Mouse (Mus musculus) hindbrain, embryonic 13.5 days (tissue): Measurements from ENCODE around the gene Gm49510. TPM values are rescaled to one million over a fixed set of nuclear protein-coding genes. Genes with fewer than 3 reads are reported as not detected.

Experiments
- ATAC-seq: fragments of 200-750 bp; cut with Nextera tagmentation; 2 replicates; pipeline ENCODE4 v1.8.0; 2017; ENCODE audit warnings: moderate TSS enrichment; ENCODE audit not compliant: low FRiP score
- H3K27ac ChIP-seq: fragments of 300-500 bp; sonication (generic); 2 replicates; pipeline ENCODE4 v1.5.1; 2015; ENCODE audit warnings: inconsistent platforms, mild to moderate bottlenecking, moderate library complexity
- H3K27me3 ChIP-seq: fragments of 300-500 bp; sonication (generic); 2 replicates; pipeline ENCODE4 v1.6.1; 2015; ENCODE audit warnings: mild to moderate bottlenecking, inconsistent platforms
- H3K36me3 ChIP-seq: fragments of 300-500 bp; sonication (generic); 2 replicates; pipeline ENCODE4 v1.6.1; 2015; ENCODE audit warnings: mild to moderate bottlenecking, inconsistent platforms
- H3K4me1 ChIP-seq: fragments of 300-500 bp; sonication (generic); replicated peaks from 2 replicates; pipeline ENCODE4 v1.6.1; 2015; ENCODE audit warnings: inconsistent platforms
- H3K4me2 ChIP-seq: fragments of 300-500 bp; sonication (generic); 2 replicates; pipeline ENCODE4 v1.6.1; 2015; ENCODE audit warnings: inconsistent platforms, mild to moderate bottlenecking, moderate library complexity
- H3K4me3 ChIP-seq: fragments of 300-500 bp; sonication (generic); 2 replicates; pipeline ENCODE4 v1.5.1; 2015; ENCODE audit warnings: mild to moderate bottlenecking, inconsistent platforms
- H3K9ac ChIP-seq: fragments of 300-500 bp; sonication (generic); 2 replicates; pipeline ENCODE4 v1.6.1; 2015; ENCODE audit warnings: mild to moderate bottlenecking, inconsistent platforms
- H3K9me3 ChIP-seq: fragments of 300-500 bp; sonication (generic); 2 replicates; pipeline ENCODE4 v1.6.1; 2016; ENCODE audit warnings: inconsistent platforms
- WGBS: fragments of 180-500 bp; shearing (Covaris S2); methylation state at CpG from one replicate; pipeline ENCODE4 v1.1.7; 2015; 5-methylcytosine and 5-hydroxymethylcytosine counted together
- polyA plus RNA-seq: library from polyadenylated mRNA; unstranded; fragments of >200 nt; fragmentation: Nextera tagmentation; extraction: Ambion mirVana; gene quantifications from 2 replicates; pipeline ENCODE4 v1.2.1, GENCODE M21; 2015

Gene Gm49510
- polyA plus RNA-seq, 1 experiment from 2014 or later, result not detected

DNA sequence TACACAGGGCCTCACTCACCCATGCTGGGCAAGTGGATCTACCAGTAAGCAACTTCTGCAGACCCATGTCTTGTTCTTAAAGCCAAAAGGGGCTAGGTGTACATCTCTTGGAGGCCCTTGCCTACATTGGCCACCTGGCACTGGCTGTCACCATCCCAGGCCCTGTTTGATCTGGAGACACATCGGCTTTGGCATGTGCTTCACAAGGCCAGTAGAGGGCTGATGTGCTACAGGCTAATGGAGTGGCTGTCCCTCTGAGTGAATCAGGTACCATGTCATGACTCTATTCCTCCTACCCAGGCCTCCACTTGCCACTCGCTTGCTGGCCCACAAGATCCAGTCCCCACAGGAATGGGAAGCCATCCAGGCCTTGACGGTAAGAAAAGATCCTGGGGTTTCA, 17.6 kb upstream of the Gm49510 start:
- Histone ChIP-seq H3K4me3 (no peak overlapping the region), H3K27ac (no peak overlapping the region), H3K4me1 (peaks cover 20% of the 10 kb centered on the region), H3K9ac (no peak overlapping the region), H3K9me3 (no peaks in the 10 kb centered on the region), H3K4me2 (no peak overlapping the region), H3K27me3 (no peaks in the 10 kb centered on the region), H3K36me3 (peaks cover 71% of the 10 kb centered on the region)
- 86% methylated on average over 3 of the region's 3 CpGs for WGBS
- ATAC-seq, result no peak

DNA sequence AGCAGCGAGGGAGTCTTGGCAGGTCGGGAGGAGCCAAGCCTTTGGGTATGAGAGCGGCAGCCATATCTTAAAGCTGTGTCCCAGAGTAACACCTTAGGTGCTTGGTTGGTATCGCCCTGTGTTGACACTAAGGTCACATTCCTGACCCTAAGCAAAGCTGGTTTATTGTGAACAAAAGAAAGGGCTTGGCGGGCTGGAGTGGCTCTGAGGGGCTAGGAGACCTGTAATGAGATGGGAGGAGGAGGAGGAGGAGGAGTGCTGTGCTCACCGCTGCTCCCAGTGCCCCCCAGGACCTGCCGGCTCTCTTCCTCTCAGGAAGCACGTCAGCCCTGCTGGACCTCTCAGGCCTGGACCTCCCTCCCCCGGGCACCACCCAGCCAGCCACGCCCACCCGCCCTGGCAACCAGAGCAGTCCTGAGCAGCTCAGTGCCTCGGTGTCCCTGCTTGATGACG, 10.0 kb upstream of the Gm49510 start:
- 39% methylated on average over 13 of the region's 13 CpGs for WGBS
- peaks cover 10% of the 10 kb centered on the region for H3K4me1 ChIP-seq
- no peak overlapping the region for H3K4me3 ChIP-seq
- H3K4me2 ChIP-seq, result no peak overlapping the region
- no peaks in the 10 kb centered on the region for H3K27me3 ChIP-seq
- H3K9me3 ChIP-seq, result no peaks in the 10 kb centered on the region
- ATAC-seq, result no peak
- H3K36me3 ChIP-seq, result peaks cover 97% of the 10 kb centered on the region
- 0 out of 2 replicates have a peak overlapping the region, but pooled peaks have one; percentile 48 for H3K27ac ChIP-seq
- peak overlapping the region; percentile 19; the same call in 1 of the 2 replicates for H3K9ac ChIP-seq

GRCm38 (mm10) chr15:78892440-78892839, 7.0 kb upstream of the Gm49510 start:
- Histone ChIP-seq H3K27ac (no peak overlapping the region), H3K36me3 (peaks cover 83% of the 10 kb centered on the region), H3K9me3 (no peaks in the 10 kb centered on the region), H3K4me2 (no peak overlapping the region), H3K4me1 (peaks cover 13% of the 10 kb centered on the region), H3K9ac (peak overlapping the region; percentile 35; the same call in 1 of the 2 replicates), H3K27me3 (no peaks in the 10 kb centered on the region), H3K4me3 (no peak overlapping the region)
- ATAC-seq, result no peak
- 73% methylated on average over 7 of the region's 7 CpGs for WGBS

DNA sequence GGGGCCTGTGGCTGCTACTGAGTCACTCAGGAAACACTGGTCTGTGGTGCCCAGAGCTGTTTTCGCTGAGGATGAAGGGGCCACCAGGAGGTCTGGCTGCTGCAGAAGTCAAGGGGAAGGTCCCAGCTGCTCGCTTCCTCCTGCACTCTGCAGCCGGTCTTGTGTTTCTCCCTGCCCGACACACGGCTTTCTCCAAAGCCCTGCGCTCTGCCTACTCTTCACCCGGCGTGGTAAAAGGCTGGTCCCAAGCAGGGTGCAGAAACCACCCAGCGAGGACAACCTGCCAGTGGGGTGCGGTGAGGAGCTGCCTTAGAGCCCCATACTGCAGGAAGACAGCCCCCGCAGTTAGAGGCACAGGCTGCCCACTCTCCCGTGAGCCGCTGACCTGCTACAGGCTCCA, 4.7 kb upstream of the Gm49510 start:
- H3K4me3 ChIP-seq, result no peak overlapping the region
- no peaks in the 10 kb centered on the region for H3K9me3 ChIP-seq
- WGBS, result 79% methylated on average over 13 of the region's 13 CpGs
- H3K4me1 ChIP-seq, result peaks cover 19% of the 10 kb centered on the region
- H3K27me3 ChIP-seq, result peaks cover 16% of the 10 kb centered on the region
- no peak for ATAC-seq
- H3K4me2 ChIP-seq, result no peak overlapping the region
- 0 out of 2 replicates have a peak overlapping the region, but pooled peaks have one; percentile 13 for H3K9ac ChIP-seq
- H3K36me3 ChIP-seq, result peaks cover 60% of the 10 kb centered on the region
- H3K27ac ChIP-seq, result peak overlapping the region; percentile 44; the same call in 1 of the 2 replicates

DNA sequence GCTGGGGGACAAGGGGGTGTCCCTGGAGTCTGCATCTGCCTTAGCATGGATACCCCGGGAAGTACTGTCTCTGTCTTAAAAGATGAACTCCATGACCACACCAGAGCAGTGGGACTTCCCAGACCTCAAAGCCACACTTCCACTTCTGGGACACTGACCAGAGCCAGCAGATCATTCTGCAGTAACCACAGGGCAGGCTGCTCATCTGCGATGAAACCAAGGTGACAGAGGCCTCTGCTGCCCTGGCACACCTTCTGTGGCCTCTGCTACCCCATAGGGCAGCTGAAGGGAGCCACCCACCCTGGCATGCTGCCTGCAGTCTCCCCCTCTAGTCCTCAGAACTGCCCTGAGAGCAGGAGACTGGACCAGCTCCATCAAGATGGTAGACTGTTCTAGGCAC, 3.7 kb upstream of the Gm49510 start:
- H3K4me2 ChIP-seq, result no peak overlapping the region
- peaks cover 27% of the 10 kb centered on the region for H3K4me1 ChIP-seq
- H3K36me3 ChIP-seq, result peaks cover 51% of the 10 kb centered on the region
- peaks cover 26% of the 10 kb centered on the region for H3K27me3 ChIP-seq
- no peak for ATAC-seq
- H3K4me3 ChIP-seq, result no peak overlapping the region
- H3K27ac ChIP-seq, result no peak overlapping the region
- WGBS, result 89% methylated on average over 2 of the region's 2 CpGs
- 0 out of 2 replicates have a peak overlapping the region, but pooled peaks have one; percentile 13 for H3K9ac ChIP-seq
- no peaks in the 10 kb centered on the region for H3K9me3 ChIP-seq

DNA sequence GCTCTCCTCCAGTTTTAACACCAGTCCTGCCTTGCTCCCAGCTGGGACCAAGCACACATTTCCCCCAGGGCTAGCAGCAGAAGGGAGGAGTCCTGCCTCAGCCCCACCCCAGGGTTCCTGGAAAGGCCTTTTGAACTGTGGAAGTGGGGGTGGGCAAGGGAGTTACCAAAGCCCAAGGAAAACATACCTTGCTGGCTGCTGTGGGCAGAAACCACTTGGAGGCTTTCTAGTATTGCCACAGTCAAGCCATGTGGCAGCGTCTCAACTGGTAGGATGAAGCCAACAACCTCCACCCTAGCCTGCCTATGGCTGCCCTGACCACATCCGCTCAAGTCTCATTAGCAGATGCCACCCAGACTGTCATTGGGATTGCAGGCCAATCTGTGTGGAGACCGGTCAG, 3.3 kb upstream of the Gm49510 start:
- no peak overlapping the region for H3K4me3 ChIP-seq
- H3K9ac ChIP-seq, result 0 out of 2 replicates have a peak overlapping the region, but pooled peaks have one; percentile 13
- H3K9me3 ChIP-seq, result no peaks in the 10 kb centered on the region
- peaks cover 27% of the 10 kb centered on the region for H3K4me1 ChIP-seq
- H3K4me2 ChIP-seq, result no peak overlapping the region
- no peak overlapping the region for H3K27ac ChIP-seq
- ATAC-seq, result no peak
- 81% methylated on average over 3 of the region's 3 CpGs for WGBS
- H3K36me3 ChIP-seq, result peaks cover 47% of the 10 kb centered on the region
- peaks cover 30% of the 10 kb centered on the region for H3K27me3 ChIP-seq

GRCm38 (mm10) chr15:78897488-78897887, 2.0 kb upstream of the Gm49510 start:
- no peak for ATAC-seq
- H3K9me3 ChIP-seq, result no peaks in the 10 kb centered on the region
- H3K4me2 ChIP-seq, result no peak overlapping the region
- H3K9ac ChIP-seq, result no peak overlapping the region
- peaks cover 27% of the 10 kb centered on the region for H3K4me1 ChIP-seq
- H3K36me3 ChIP-seq, result peaks cover 34% of the 10 kb centered on the region
- H3K27me3 ChIP-seq, result peaks cover 37% of the 10 kb centered on the region
- no peak overlapping the region for H3K27ac ChIP-seq
- H3K4me3 ChIP-seq, result no peak overlapping the region
- 95% methylated on average over 4 of the region's 4 CpGs for WGBS

- Histone ChIP-seq H3K9me3 (no peaks in the 10 kb centered on the region), H3K9ac (no peak overlapping the region), H3K27ac (no peak overlapping the region), H3K27me3 (peaks cover 37% of the 10 kb centered on the region), H3K4me2 (no peak overlapping the region), H3K4me3 (no peak overlapping the region), H3K4me1 (peaks cover 23% of the 10 kb centered on the region), H3K36me3 (peaks cover 23% of the 10 kb centered on the region)
- ATAC-seq, result no peak
- WGBS, result 53% methylated on average over 6 of the region's 6 CpGs
Observed at GRCm38 (mm10) chr15:78898507-78899001, 913 bp upstream of the Gm49510 start.

DNA sequence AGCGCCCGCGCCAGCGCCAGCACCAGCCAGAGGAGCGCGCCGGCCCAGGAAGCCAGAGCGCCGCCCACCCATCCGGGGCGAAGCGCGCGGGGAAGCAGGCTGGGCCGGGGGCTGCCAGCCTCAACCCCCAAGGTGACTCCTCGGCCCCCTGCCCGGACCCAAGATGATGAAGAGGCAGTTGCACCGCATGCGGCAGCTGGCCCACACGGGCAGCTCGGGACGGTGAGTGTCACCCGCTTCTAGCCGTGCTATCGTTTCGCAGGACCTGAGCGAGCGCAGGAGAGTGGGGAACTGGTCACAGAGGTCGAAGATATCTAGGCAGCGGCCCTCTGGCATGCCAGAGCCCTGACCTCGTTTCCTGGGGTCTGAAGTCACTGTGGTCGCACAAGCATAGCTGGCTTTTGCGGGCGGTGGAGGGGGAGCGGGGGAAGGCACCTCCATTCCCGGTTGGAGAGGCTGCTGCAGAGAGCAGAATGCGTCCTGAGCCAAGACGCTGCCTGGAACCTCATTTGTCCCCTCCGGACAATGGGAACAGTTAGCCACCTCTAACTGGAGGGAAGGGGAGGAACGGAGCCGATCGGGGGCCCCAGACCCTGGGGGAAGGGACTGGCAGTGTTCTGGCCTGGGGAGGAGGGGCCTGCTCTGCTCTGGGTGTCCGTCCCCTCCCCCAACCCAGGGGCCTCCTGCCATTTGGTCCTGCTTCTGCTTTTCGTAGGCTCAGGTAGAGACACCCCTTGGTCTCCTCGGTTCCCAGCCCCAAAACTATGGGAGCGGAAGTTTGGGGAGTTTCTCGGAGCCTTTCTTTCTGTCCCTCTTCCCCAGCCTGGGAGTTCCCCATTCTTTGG, 495 bp downstream of the Gm49510 start, which contains the start of gene Sh3bp1:
TSS of gene Sh3bp1 (plus strand) at position 29 of the 845 bp plus-strand sequence.
- Histone ChIP-seq H3K4me2 (peak within 1 kb of the TSS; percentile 90), H3K4me1 (peaks cover 17% of the 10 kb centered on the region), H3K4me3 (peak within 1 kb of the TSS; percentile 53), H3K9me3 (no peaks in the 10 kb centered on the region), H3K9ac (peak within 1 kb of the TSS; percentile 79), H3K36me3 (peaks cover 9% of the 10 kb centered on the region), H3K27ac (no peak within 1 kb of the TSS; the same call in 1 of the 2 replicates), H3K27me3 (peaks cover 37% of the 10 kb centered on the region)
- WGBS, result under 1% methylated on average over 47 of the region's 47 CpGs
- no peak for ATAC-seq

GRCm38 (mm10) chr15:78900585-78901421, 1.3 kb downstream of the Gm49510 start:
- no peaks in the 10 kb centered on the region for H3K9me3 ChIP-seq
- H3K27ac ChIP-seq, result no peak overlapping the region
- no peak for ATAC-seq
- peak overlapping the region; percentile 53 for H3K4me3 ChIP-seq
- H3K36me3 ChIP-seq, result peaks cover 2% of the 10 kb centered on the region; the same call in 1 of the 2 replicates
- WGBS, result 18% methylated on average over 18 of the region's 18 CpGs
- H3K4me2 ChIP-seq, result peak overlapping the region; percentile 90
- peaks cover 17% of the 10 kb centered on the region for H3K4me1 ChIP-seq
- peaks cover 37% of the 10 kb centered on the region for H3K27me3 ChIP-seq
- peak overlapping the region; percentile 79 for H3K9ac ChIP-seq

- WGBS, result 39% methylated on average over 8 of the region's 8 CpGs
Observed at GRCm38 (mm10) chr15:78901422-78901789, 1.9 kb downstream of the Gm49510 start.

DNA sequence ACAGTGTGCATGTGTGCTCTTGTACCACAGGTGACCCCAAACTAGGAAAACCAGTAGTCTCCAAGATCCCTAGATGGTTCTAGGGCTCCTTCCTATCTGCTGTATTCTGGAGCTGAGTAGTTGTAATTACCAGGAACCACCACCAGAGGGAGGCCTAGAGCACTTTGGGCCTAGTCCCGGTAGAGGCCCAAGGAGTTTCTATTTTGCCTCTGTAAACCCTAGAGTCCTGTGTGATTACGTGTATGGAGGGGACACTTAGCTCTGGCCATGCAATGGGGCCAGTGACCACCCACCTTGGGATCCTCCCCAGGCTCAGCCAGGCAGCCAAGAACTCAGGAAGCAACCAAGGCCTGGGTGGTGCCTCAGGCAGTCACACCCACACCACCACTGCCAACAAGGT, 3.8 kb downstream of the Gm49510 start:
- peak; percentile 37; the same call in 1 of the 2 replicates for ATAC-seq
- H3K4me1 ChIP-seq, result peaks cover 14% of the 10 kb centered on the region
- H3K9me3 ChIP-seq, result no peaks in the 10 kb centered on the region
- WGBS, result 5% methylated on average over 2 of the region's 2 CpGs
- no peak overlapping the region for H3K9ac ChIP-seq
- H3K36me3 ChIP-seq, result no peaks in the 10 kb centered on the region
- H3K4me3 ChIP-seq, result no peak overlapping the region
- H3K27ac ChIP-seq, result no peak overlapping the region
- no peak overlapping the region for H3K4me2 ChIP-seq
- peaks cover 35% of the 10 kb centered on the region for H3K27me3 ChIP-seq

More at GRCm38 (mm10) chr15:78901422-78901789, 1.9 kb downstream of the Gm49510 start:
- H3K4me3 ChIP-seq, result no peak overlapping the region
- peaks cover 15% of the 10 kb centered on the region for H3K4me1 ChIP-seq
- ATAC-seq, result no peak
- no peak overlapping the region for H3K27ac ChIP-seq
- H3K9me3 ChIP-seq, result no peaks in the 10 kb centered on the region
- peaks cover 37% of the 10 kb centered on the region for H3K27me3 ChIP-seq
- peak overlapping the region; percentile 24; the same call in 1 of the 2 replicates for H3K9ac ChIP-seq
- H3K4me2 ChIP-seq, result 0 out of 2 replicates have a peak overlapping the region, but pooled peaks have one; percentile 90
- no peaks in the 10 kb centered on the region for H3K36me3 ChIP-seq
